Mouse (Mus musculus): ENCODE measurements around the gene Esrrg.

Esrrg gene

DNA sequence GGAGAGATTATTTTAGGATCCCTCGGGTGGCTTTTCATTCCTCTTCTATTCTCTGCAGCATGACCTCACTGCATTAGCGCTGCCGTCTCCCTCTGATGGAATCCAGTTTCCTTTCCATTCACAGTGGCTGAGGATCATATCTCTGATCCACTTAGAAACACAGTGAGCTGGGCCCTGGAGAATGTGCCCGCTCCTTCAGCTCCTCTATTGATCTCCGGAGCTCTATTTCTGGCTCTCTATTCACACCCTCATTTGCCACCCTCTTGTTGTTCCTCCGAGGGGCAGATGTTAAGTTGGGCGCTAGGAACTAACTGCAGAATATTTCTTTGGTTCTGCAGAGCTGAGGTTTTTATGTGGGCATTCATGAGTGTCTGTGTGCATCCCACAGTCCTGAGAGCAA lies 228.3 kb downstream of the Esrrg start:
- no peak for DNase-seq

DNA sequence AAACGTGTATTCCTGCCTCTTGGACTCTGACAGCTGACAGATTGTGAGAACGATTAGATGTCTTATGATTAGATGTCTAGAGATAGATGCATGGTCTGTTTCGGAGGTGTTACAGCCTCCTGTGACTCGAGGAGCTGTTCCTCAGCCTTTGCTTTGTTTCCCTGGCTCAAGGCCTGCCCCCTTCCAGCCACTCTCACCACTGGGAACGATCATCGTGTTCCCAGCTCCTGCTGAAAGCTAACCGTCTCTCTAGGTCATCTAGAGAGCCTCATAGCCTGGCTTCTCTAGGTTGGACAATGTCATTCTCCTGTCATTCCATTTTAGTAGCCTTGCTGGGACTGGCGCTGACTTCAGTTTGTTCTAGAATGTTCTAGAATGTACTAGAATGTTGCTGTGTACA lies 233.0 kb downstream of the Esrrg start:
- no peak for DNase-seq

DNA sequence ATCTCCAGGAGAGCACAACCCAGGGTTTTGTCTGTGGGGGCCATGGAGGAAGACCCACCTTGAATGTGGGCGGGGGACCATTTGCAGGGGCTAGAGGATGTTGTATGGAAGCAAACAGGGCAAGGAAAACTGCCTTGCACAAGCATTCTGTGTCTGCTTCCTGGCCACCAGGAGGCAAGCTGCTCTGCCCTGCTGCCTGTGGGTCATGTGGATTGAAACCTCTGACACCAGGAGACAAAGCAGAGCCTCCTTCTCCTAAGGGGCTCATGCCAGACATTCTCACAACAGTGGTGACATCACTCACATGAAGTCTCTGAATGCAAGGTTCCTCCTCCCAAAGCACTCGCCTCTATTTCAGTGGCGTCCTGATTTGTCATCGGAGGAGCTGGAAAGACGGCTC lies 234.1 kb downstream of the Esrrg start:
- DNase-seq = no peak

DNA sequence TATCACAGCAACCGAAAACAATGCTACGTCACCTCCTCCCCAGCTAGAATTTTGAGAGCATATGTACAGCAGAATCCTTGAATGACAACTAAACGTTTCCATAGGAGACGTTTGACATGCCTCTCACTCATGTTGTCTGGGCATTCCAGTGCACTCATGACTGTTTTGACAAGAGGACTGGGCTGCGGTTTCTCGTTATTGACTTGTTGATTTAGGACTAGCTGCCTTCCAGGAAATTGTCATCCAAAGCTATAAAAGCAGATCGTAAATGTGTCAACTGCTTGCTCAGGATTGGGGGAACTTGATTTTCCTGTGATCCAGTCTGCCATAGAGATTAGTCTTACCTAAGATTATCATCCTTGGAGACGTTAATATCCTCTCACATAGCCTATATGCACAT lies 245.6 kb downstream of the Esrrg start:
- DNase-seq = no peak

DNA sequence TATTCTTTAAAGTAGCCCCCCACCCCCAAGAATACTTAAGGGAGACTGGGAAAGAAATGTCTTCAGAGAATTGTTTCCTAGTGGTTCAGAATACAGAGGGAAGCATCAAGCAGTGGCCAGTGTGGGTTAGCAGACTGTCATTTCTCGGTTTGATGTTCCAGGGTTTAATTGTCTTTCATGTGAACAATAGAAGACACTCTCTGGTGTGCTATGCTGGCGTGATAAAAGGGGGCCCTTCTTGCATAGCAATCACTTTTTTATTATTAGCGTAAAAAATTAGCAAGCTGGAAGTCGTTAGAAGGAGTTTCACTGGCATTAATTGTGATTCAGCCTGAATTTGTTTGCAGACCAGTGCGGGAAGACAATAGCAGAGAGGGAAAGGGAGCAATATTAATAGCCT lies 253.7 kb downstream of the Esrrg start:
- no peak for DNase-seq

DNA sequence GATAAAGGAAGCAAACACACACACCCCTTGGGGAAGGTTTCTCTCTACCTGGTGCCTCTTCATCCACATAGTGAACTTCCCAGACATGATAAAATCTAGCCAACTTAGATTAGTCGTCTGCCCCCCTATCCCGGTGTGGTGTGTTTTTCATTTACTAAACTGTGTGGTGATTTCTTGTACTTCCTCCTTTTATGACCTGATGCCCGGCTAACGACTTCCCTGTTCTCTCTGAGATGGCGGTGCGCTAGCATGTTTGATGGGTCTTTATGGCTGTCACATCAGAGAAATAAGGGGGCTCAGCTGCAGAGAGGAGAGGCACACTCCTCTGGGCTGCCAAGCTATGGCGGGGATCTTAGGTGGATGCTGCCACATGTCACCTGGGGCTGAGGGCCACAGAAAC lies 259.8 kb downstream of the Esrrg start:
- no peak for DNase-seq

DNA sequence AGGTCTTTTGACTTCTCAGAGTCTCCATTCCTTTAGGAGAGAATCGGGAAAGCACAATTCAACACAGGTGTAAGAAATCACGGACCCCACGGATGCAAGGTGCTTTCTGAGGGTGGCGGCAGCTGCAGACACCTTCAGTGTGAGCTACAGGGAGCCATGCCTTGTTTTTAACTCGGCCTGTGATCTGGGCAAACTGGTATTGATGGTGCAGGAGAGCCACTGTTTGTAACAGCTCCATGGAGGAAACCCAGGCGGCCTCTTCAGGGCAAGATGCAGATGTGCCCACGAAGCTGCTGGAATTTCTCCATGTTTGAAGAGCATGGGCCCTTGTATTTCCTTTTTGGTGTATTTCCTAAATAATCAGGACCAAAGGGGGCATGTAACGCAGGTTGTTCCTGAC lies 263.6 kb downstream of the Esrrg start:
- DNase-seq = no peak

DNA sequence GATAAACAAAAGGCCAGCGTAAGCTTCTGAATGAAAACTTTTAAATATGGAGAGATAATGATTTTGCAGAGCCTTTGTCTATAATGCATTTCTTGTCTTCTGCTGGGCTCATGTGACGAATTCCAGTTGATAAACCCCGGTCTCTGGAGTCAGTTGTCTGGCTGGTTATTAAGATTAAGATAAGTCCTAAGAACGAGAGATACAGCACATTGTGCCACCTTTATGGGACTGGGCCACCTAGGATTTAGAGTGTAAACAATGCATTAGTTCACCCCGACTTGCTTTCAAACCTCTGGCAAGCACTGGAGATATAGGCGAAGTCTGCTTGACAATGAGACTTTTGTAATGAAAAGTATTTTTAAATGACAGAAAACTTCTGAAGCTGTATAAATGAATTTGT lies 264.2 kb downstream of the Esrrg start:
- DNase-seq = no peak

DNA sequence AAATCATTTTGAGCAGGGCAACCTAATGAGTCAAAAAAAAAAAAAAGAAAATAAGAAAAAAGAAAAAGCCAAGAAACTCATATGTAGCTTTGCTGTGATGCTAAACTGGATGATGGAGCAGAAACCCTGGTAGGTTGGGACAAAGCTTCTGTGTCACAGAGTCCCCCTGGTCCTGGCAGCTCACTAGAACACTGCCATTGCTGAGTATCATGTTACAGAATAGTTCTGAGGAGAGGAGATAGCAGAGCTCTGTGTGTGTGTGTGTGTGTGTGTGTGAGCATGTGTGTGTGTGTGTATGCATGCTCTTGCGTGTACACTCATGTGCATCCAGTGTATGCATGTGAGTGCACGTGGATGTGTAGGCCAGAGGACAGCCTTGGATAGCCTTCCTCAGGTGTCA lies 265.2 kb downstream of the Esrrg start:
- DNase-seq = no peak

DNA sequence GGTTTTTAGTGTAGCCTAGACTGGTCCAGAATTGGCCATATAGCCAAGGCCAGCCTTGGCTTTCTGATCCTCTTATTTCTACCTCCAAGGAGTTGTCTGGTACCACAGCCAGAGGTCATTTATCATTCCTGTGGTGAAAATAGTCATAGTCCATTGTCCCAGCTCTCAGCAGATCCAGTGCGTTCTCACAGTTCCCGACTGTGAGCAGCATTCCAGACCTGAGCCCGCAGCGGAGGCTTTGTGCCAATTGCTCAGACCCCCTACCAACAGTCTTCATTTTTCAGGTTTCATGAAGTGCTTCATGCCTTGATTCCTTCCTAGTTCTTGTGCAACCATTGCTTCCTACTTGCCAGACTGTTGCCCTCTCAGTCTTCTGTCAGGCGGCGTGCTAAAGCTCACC lies 278.7 kb downstream of the Esrrg start:
- no peak for DNase-seq

DNA sequence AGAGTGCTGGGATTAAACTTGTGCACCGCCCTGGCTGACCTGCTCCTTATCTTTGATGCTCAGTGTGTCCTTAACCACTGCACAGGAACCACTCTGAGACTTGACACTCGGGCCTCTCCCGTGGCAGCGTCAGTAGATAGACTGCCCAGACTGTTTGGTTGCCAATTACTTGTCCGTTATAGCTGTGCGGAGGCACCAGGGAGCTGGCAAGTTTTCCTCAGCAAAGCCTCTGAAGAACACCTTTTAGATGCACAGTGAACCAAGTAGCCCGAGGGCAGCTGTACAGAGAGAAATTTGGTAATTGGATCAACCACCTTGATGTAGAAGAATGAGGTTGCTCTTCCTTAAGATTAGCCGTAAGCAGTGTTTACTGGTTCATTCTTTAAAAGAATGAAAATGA lies 279.6 kb downstream of the Esrrg start:
- DNase-seq = no peak

DNA sequence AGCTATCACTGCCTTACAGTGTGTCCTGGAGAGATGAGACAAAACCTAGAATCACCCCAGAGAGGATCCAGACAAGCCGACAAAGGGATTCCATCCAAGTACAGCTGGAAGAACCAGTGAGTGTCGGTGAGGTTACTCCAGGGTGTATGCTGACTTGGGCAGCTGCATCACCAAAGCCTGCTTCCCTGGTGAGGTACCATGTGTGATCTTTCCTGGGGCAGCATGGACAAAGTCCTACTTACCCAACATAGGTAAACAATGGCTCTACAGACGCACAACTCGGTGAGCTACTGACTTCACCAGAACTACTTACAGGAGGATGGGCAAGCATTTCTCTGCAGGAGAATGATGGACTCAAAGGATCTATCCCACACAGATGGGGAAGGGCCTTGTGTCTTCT lies 280.5 kb downstream of the Esrrg start:
- DNase-seq = peak; percentile 12

DNA sequence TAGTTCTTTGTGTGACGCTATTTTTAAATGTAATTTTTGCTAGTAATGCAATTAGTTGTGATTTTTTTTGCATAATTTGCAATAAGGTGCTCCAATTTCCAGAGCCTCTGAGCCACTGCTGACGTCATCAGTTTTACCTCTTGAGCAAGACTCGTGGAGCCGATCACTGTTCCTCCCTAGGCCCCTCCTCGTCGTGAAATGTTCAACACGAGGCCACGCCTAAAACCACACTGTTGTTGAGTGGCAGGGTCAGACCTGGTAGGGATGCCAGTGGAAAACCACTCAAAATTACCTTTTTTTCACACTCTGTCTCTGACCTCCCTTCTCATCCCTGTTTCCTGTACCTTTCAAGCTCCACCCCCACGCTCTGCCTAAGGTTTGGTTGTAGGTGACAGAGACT lies 282.7 kb downstream of the Esrrg start:
- no peak for DNase-seq

DNA sequence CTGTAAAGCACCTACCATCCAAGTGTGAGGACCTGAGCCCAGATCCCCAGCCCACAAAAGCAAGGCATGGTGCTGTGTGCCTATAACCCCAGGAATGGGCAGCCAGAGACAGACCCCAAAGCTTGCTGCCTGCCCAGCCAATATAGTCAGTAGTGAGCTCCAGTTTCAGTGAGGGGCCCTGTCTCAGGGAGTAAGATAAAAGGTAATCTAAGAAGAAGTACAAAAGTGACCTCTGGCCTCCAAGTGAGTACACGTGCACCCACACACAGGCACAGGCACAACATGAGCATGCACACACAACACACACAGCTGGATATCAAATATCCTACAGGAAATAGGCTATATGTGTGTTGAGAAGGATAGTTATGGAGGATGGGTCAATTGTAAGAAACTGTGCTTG lies 286.9 kb downstream of the Esrrg start:
- no peak for DNase-seq

DNA sequence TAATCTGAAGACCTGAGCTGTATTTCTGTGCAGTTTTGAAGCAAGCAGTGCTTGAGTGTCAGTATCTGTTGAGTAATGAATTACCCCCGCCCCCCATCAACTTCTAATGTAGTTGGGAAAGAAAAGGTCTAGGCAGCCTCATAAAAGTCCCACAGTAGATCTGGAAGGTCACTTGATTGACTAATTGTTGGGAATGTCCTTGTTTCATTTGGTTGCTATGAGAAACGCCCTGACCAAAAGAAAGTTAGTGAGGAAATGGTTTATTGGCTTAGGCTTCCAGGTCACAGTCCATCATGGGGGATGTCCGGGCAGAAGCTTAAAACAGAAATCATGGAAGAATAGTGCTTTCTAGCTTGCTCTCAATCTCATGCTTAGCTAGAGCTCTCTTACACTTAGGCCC lies 287.7 kb downstream of the Esrrg start:
- DNase-seq = no peak

DNA sequence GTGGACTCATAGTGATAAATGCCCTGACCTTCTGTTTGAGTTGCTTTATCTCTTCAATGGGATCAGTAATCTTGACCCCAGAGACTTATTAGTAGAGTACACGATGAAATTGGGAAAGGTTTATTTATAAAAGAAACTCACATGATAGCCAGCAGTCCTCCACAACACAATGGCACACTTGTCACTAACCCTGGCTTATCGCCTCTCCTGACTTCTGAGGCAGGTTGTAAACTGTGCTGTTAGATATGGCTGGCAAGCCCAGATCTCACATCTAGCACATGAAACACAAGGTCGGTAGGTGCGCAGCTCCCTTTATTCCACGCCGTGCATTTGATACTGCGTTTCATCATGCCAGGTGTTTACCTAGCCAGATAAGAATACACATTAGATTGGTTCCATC lies 288.3 kb downstream of the Esrrg start:
- DNase-seq = no peak

DNA sequence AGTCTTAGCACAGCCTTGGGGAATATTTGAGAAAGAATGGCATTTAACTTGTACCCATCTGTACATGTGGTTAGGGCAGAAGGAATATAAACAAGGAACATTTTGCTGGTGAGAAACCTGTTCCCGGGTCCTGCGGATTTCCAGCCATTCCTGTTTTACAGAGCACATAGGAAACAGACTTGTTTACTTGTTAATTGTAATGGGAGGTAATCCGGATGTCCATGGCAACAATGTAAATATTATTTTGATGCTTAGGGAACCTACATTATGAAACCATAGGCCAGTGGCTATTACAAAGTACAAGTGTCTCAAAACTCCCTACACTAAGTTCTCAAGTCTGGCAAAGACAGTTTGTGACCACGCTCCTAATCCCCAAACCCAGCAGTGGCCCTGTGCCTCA lies 290.9 kb downstream of the Esrrg start:
- DNase-seq = no peak

DNA sequence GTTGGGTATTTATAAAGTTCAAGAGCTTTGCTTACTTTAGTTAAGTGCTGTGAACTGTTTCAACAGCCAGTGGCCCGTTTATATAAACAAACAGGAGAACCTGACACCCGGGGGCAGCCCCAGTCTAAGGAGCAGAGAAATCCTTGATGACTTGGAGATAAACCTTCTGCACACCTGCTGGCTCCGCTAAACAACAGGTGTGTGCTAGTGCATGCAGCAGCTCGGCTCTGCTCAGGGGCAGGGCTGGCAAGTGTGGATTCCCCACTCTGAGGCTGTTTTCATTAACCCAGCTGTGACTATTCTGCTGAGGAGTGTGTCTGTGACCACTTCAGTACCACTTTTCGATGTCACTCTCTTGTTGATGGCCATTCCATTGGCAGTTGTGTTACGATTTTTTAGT lies 292.2 kb downstream of the Esrrg start:
- no peak for DNase-seq

DNA sequence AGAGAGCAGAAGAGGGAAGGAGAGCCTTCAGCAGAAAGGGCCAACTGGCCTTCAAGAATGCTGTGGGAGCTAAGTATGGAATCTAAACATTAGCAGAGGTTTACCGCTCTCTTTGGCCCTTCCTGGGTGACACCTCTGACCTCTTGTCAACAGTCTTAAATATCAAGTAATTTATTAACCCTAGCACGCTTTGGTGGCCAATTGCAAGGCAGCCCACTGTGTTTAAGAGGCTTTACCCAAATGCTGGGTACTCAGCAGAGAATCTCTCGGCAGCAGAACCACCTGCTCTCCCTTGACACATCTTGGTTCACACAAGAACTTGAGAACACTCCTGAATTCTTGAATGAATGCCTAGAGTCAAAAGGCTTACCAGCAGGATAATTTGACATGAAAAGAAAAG lies 293.6 kb downstream of the Esrrg start:
- no peak for DNase-seq

DNA sequence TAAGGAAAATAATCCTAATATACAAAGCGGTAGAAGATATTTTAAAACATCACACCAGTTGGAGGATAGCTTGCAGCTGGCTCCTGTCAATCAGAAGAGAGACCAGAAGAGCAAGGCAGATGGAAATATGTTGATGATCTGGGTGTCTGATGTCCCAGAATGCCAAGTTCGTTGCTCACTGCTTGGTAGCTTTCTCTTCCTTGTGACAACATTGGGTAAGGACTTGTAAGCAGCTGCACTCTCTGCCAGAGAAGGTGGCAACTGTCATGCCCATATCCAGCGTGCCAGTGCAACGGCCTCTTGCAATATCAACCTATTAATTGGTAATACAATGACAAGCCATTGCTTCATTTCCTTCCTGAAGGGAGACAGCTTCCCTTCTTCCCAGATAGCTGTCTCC lies 296.1 kb downstream of the Esrrg start:
- DNase-seq = no peak

DNA sequence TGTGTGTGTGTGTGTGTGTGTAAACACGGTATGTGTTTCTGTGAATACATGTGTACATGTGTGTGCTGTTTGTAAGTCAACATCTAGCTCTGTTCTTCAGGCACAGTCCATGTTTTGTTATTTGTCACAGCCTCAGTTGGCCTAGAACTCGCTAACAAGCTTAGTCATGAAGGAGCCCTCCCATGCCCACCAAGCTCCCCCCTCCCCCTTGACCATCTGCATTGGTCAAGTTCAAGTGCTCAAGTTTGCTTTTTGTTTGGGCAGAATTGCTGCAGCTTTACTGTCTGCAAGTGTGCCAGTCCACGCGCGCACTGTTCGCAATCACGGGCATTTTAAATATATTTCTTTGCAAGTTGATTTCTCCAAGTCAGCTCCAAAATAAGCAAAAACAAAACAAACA lies 298.8 kb downstream of the Esrrg start:
- no peak for DNase-seq

DNA sequence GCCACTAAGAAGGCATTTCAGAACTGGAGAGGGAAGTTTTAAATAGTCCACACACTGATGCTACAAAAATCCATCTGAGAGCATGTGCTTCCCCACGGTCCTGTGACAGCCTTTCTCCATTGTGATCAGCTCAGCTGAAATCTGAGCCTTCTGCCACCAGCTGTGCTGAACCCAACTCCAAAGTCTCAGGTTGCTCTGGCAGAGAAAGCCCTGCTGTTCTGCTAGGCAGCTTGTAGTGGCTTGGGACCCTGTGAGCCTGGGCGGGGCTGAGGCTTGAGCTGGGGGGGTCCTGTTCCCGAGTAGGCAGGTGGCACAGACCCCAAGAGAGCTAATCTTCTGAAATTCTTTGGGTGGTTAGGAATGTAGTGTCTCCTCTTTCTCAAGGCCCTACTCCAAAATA lies 299.3 kb downstream of the Esrrg start:
- peak; percentile 4 for DNase-seq

DNA sequence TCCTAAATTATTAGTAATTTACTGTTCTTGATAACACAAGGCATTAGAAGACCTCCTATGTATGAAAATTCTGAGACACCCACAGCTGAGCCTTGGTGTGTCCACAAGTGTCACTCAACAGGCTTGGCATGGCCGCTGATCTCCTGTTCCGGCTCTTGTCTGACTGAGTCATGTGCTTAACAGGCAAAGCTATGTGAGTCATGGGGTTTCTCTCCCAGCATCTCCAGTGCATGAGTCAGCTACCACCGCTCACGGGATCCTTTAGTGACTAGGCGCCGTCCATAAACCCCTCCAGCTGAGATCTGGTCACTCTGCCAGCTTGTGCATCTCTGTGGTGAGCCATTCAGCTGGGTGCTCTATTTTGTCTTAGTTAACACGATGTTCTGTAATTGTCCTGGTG lies 302.1 kb downstream of the Esrrg start:
- DNase-seq = no peak

DNA sequence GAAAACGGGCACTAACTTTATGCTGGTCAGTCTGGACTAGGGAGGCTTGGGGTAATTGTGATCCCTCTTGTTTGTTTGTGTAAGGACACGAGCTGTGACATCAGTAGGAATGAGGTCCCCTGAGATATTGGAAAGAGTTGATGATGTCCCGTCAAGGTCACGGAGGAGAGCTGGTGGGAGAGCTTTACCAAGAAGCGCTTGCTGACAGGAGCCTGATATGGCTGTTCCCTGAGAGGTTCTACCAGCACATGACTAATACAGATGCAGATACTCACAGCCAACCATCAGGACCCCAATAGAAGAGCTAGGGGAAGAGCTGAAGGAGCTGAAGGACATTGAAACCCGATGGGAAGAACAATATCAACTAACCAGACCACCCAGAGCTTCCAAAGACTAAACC lies 302.6 kb downstream of the Esrrg start:
- no peak for DNase-seq

DNA sequence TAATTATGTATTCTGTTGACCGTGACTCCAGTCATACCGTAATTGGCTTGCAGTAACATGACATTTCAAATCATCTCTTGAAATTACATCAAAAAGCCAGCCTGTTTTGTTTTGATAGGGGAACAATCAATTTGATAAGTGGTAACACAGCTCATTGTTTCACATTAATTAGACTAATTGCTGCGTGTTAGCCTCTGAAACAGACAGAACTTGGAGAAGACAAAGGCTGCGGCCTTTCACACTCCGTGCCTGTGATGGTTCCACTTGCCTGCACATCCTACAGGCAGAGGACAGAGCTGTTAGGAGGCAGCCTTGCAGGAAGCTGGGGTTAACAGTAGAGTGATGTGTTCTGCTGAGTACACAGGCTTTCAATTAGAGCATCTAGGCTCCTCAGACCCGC lies 309.7 kb downstream of the Esrrg start:
- no peak for DNase-seq

DNA sequence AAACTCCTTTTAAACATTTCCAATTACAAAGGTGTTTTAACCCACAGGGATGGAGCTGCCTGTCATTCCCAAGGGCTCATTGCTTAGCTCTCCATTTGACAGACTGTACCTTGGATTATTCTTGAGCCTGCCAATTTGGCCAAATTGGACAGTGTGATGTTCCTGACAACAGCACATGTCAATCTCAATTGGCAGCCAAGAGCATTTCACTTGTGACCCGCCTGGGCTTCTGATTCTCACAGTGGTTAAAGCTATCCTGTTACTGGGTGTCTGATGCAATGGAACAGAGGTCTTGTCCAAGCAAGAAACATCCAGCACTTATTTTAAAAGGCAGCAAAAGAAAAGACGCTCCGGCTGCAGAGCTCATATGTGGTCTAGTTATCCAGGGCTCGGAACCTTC lies 310.3 kb downstream of the Esrrg start:
- DNase-seq = no peak

Measured in liver (tissue).